Mouse (Mus musculus): ENCODE measurements around the gene Ttyh3. TPM values are rescaled to one million over a fixed set of nuclear protein-coding genes. Genes with fewer than 3 reads are reported as not detected.

Ttyh3 gene
- polyA plus RNA-seq, 1 experiment: 72.5 TPM

DNA sequence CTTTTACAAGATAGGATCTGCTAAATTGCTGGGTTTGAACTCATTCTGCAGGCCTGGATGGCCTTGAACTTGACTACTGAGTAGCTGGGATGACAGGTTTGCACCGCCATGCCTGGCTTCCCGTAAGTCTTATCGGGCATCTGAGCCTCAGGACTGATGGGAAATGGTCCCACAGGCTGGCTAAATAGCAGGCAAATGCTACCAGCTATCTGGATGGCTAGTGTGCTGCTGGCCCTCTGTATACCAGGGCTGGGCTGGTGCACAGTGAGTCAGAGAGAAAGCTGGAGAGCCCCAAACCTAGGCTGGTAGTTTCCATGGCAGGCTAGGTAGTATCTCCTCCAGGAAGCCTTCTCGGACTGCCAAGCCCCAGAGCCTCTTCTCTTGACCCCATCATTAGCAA lies 3.4 kb downstream of the Ttyh3 start:
- Histone ChIP-seq H3K27ac (ENCODE audit: insufficient read depth, low read depth, low read length) (no peak overlapping the region), H3K4me1 (ENCODE audit: control insufficient read depth, insufficient read depth, insufficient read length, low read length) (peaks cover 18% of the 10 kb centered on the region)
- WGBS: 89% methylated on average over 4 of the region's 4 CpGs

DNA sequence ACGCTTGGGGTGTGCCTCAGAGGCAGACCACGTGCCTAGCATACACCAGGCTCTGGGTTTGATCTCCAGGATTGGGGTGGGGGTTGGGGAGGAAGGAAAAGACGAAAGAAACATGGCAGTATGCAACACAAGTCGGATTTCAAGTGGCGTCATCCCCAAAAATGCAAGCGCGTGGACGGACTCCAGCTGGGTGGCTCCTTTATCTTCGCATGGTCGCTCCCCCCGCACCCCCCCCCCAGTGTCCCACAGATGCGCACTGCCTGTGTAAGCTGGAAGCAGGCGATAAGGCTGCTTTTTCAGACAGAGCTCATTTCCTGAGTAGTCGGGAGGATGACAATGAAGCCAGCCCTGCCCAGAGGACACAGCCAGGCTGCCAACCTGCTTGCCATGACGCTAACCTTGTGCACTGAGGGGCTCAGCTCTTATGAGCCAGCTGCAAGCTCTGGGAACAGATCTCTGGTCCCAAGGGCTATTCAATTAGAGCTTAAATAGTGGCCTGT lies 4.1 kb downstream of the Ttyh3 start:
- Histone ChIP-seq H3K4me1 (ENCODE audit: control insufficient read depth, insufficient read depth, insufficient read length, low read length) (peaks cover 13% of the 10 kb centered on the region), H3K27me3 (ENCODE audit: control insufficient read depth, insufficient read depth, low read length) (no peaks in the 10 kb centered on the region), H3K4me3 (ENCODE audit: low read depth, low read length) (no peak overlapping the region), H3K27ac (ENCODE audit: insufficient read depth, low read depth, low read length) (no peak overlapping the region), H3K36me3 (ENCODE audit: control insufficient read depth, insufficient read depth, low read length) (no peaks in the 10 kb centered on the region)
- TF ChIP-seq CTCF (IDR thresholded peaks at IDR 0.05; ENCODE audit: extremely low read depth, insufficient read length, insufficient replicate concordance, low read depth, low read length) (no peak), POLR2A (IDR thresholded peaks at IDR 0.05; ENCODE audit: low read depth, low read length) (no peak)
- WGBS: 79% methylated on average over 15 of the region's 15 CpGs

More for the DNA sequence above, 3.4 kb downstream of the Ttyh3 start:
- Histone ChIP-seq H3K36me3 (ENCODE audit: control insufficient read depth, insufficient read depth, low read length) (no peaks in the 10 kb centered on the region), H3K27me3 (ENCODE audit: control insufficient read depth, insufficient read depth, low read length) (no peaks in the 10 kb centered on the region), H3K4me3 (ENCODE audit: low read depth, low read length) (no peak overlapping the region)
- TF ChIP-seq CTCF (IDR thresholded peaks at IDR 0.05; ENCODE audit: extremely low read depth, insufficient read length, insufficient replicate concordance, low read depth, low read length): no peak
- TF ChIP-seq POLR2A (IDR thresholded peaks at IDR 0.05; ENCODE audit: low read depth, low read length): no peak

DNA sequence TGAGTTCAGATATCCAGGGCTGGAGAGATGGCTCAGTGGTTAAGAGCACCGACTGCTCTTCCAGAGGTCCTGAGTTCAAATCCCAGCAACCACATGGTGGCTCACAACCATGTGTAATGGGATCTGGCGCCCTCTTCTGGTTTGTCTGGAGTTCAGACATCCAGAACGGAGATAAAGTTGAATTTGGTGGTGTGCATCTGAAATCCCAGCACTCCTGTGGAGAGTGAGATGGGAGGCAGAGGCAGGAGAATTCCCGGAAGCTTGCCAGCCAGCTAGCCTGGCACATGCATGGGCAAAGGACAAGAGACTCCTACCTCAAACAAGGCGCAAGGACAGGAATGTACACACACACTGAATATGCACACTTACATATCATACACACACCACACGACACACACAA lies 4.6 kb downstream of the Ttyh3 start:
- H3K27ac ChIP-seq (ENCODE audit: insufficient read depth, low read depth, low read length): no peak overlapping the region
- no peaks in the 10 kb centered on the region for H3K36me3 ChIP-seq (ENCODE audit: control insufficient read depth, insufficient read depth, low read length)
- no peaks in the 10 kb centered on the region for H3K27me3 ChIP-seq (ENCODE audit: control insufficient read depth, insufficient read depth, low read length)
- H3K4me3 ChIP-seq (ENCODE audit: low read depth, low read length): no peak overlapping the region
- H3K4me1 ChIP-seq (ENCODE audit: control insufficient read depth, insufficient read depth, insufficient read length, low read length): peaks cover 10% of the 10 kb centered on the region
- WGBS: 87% methylated on average over 6 of the region's 6 CpGs
- TF ChIP-seq CTCF (IDR thresholded peaks at IDR 0.05; ENCODE audit: extremely low read depth, insufficient read length, insufficient replicate concordance, low read depth, low read length) (0 out of 2 replicates have a peak, but pooled peaks have one; percentile 18), POLR2A (IDR thresholded peaks at IDR 0.05; ENCODE audit: low read depth, low read length) (no peak)

DNA sequence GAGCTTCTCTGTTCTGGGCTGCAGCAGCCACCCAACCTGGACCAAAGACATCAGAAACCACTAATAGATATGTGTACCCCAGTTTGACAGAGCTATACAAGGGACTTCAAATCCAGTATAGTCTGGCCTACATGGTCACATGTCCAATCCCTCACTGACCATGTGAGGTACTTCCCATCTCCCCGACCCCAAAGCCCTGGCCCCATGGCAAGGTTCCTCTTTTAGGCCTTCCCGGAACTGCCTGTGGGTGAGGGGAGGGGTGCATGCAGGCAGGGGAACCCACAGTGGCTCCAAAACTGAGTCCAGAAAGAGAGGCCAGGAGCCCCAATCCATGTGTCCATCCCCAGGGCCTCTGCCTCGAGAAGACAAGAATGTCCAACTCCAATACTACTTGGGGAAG lies 6.8 kb downstream of the Ttyh3 start:
- WGBS: 66% methylated on average over 3 of the region's 3 CpGs
- TF ChIP-seq POLR2A (IDR thresholded peaks at IDR 0.05; ENCODE audit: low read depth, low read length) (no peak), CTCF (IDR thresholded peaks at IDR 0.05; ENCODE audit: extremely low read depth, insufficient read length, insufficient replicate concordance, low read depth, low read length) (no peak)
- Histone ChIP-seq H3K27ac (ENCODE audit: insufficient read depth, low read depth, low read length) (peak overlapping the region; percentile 58), H3K4me3 (ENCODE audit: low read depth, low read length) (no peak overlapping the region), H3K27me3 (ENCODE audit: control insufficient read depth, insufficient read depth, low read length) (no peaks in the 10 kb centered on the region), H3K36me3 (ENCODE audit: control insufficient read depth, insufficient read depth, low read length) (no peaks in the 10 kb centered on the region), H3K4me1 (ENCODE audit: control insufficient read depth, insufficient read depth, insufficient read length, low read length) (peaks cover 3% of the 10 kb centered on the region)

DNA sequence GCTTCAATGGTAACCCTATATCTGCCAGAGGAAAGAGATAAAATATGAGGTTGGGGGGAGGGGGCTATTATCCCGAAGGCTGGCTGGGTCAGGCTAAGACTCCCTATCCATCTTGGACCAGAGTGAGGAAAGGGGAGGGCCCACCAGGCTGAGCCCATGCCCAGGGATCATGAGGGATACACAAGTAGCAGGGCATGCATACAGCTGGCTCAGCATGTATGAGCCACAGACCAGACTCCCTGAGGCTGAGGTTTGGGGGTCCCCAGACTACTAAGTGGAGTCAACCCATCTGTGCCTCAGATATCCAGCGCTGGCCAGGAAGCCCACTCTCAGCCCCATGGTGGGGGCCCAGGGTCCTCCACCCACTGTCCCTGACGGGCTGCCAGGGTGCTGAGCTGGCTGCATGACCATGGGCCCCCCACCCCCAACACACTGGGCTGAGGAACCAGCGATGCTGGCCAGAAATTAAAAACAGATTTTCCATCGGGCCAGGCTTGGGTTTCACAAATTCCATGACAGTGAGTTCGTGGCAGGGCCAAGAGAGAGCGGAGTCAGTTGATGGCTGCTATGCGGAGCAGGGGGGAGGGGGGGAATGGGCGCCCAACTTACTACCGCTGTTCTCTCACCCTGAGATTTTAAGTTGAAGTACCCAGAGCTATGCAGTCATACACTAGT lies 7.4 kb downstream of the Ttyh3 start:
- H3K36me3 ChIP-seq (ENCODE audit: control insufficient read depth, insufficient read depth, low read length): no peaks in the 10 kb centered on the region
- H3K27ac ChIP-seq (ENCODE audit: insufficient read depth, low read depth, low read length): 0 out of 2 replicates have a peak overlapping the region, but pooled peaks have one; percentile 17
- TF ChIP-seq POLR2A (IDR thresholded peaks at IDR 0.05; ENCODE audit: low read depth, low read length) (no peak), CTCF (IDR thresholded peaks at IDR 0.05; ENCODE audit: extremely low read depth, insufficient read length, insufficient replicate concordance, low read depth, low read length) (no peak)
- no peak overlapping the region for H3K4me3 ChIP-seq (ENCODE audit: low read depth, low read length)
- H3K27me3 ChIP-seq (ENCODE audit: control insufficient read depth, insufficient read depth, low read length): no peaks in the 10 kb centered on the region
- H3K4me1 ChIP-seq (ENCODE audit: control insufficient read depth, insufficient read depth, insufficient read length, low read length): peaks cover 6% of the 10 kb centered on the region
- WGBS: 78% methylated on average over 10 of the region's 10 CpGs

DNA sequence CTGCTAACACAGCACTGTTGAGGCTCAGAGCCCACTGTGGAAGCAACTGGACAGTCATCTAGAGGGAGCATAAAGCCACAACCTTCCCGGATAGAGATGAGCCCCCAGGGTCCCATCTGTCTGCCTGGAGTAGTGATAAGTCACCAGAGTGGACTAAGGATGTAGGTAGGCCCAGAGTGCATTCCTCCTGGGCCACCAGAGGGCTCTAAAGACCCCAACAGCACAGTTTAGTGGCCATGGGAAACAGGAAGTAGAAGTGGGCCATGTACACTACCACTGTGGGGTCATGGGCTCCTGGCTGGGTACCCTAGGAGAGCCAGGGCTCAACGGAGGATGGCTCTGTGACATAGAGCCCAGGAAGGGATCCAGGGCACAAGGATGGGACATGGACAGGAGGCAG lies 8.0 kb downstream of the Ttyh3 start:
- no peak overlapping the region for H3K4me3 ChIP-seq (ENCODE audit: low read depth, low read length)
- H3K36me3 ChIP-seq (ENCODE audit: control insufficient read depth, insufficient read depth, low read length): no peaks in the 10 kb centered on the region
- no peak overlapping the region for H3K27ac ChIP-seq (ENCODE audit: insufficient read depth, low read depth, low read length)
- TF ChIP-seq CTCF (IDR thresholded peaks at IDR 0.05; ENCODE audit: extremely low read depth, insufficient read length, insufficient replicate concordance, low read depth, low read length): no peak
- TF ChIP-seq POLR2A (IDR thresholded peaks at IDR 0.05; ENCODE audit: low read depth, low read length): no peak
- no peaks in the 10 kb centered on the region for H3K27me3 ChIP-seq (ENCODE audit: control insufficient read depth, insufficient read depth, low read length)
- H3K4me1 ChIP-seq (ENCODE audit: control insufficient read depth, insufficient read depth, insufficient read length, low read length): peaks cover 6% of the 10 kb centered on the region
- WGBS: 83% methylated on average over 2 of the region's 2 CpGs

DNA sequence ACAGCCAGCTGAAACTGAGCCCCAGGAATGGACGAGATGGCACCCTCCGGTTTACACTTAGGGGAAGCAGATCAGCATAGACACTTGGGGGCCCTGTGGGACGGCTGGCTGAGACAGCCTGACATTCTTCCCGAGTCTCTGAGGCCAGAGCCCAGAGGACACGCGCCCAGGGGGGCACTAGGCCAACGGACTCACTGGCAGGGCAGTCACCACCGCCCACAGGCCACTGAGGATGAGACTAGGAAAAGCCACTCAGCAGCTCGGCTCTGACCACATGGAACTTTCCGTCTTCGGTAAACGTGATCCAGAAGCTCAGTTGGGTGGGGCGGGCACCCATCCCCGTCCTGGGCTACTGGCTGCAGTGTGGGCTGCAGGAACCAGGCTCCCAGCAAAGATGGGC lies 9.0 kb downstream of the Ttyh3 start:
- 68% methylated on average over 14 of the region's 14 CpGs for WGBS
- no peak overlapping the region for H3K27ac ChIP-seq (ENCODE audit: insufficient read depth, low read depth, low read length)
- peaks cover 6% of the 10 kb centered on the region; the same call in 1 of the 2 replicates for H3K4me1 ChIP-seq (ENCODE audit: control insufficient read depth, insufficient read depth, insufficient read length, low read length)
- no peak overlapping the region for H3K4me3 ChIP-seq (ENCODE audit: low read depth, low read length)
- H3K27me3 ChIP-seq (ENCODE audit: control insufficient read depth, insufficient read depth, low read length): no peaks in the 10 kb centered on the region
- H3K36me3 ChIP-seq (ENCODE audit: control insufficient read depth, insufficient read depth, low read length): peaks cover 4% of the 10 kb centered on the region; the same call in 1 of the 2 replicates
- TF ChIP-seq CTCF (IDR thresholded peaks at IDR 0.05; ENCODE audit: extremely low read depth, insufficient read length, insufficient replicate concordance, low read depth, low read length): no peak

All from small intestine, adult 2 months (tissue).